Mouse (Mus musculus): ENCODE measurements around the gene Actrt2.

Gene Actrt2

GRCm38 (mm10) chr4:154638320-154638886, 29.3 kb downstream of the Actrt2 start:
- no peak for DNase-seq (ENCODE audit: low spot score)

- no peak for DNase-seq (ENCODE audit: low spot score)
Observed at GRCm38 (mm10) chr4:154637468-154638319, 30.0 kb downstream of the Actrt2 start.

- no peak for DNase-seq (ENCODE audit: low spot score)
Observed at GRCm38 (mm10) chr4:154636721-154637311, 30.9 kb downstream of the Actrt2 start, which contains the start of gene Prdm16. Prdm16 (minus strand) TSS chr4:154636873.

GRCm38 (mm10) chr4:154636053-154636433, 31.6 kb downstream of the Actrt2 start:
- no peak for DNase-seq (ENCODE audit: low spot score)

- no peak for DNase-seq (ENCODE audit: low spot score)
Observed at GRCm38 (mm10) chr4:154635241-154636052, 32.2 kb downstream of the Actrt2 start.

- DNase-seq (ENCODE audit: low spot score), result no peak
Observed at GRCm38 (mm10) chr4:154634470-154635240, 33.0 kb downstream of the Actrt2 start.

GRCm38 (mm10) chr4:154634001-154634400, 33.7 kb downstream of the Actrt2 start:
- no peak for DNase-seq (ENCODE audit: low spot score)

- DNase-seq (ENCODE audit: low spot score), result no peak
Observed at GRCm38 (mm10) chr4:154632800-154633764, 34.6 kb downstream of the Actrt2 start.

- no peak for DNase-seq (ENCODE audit: low spot score)
Observed at GRCm38 (mm10) chr4:154630763-154631162, 36.9 kb downstream of the Actrt2 start.

- DNase-seq (ENCODE audit: low spot score), result no peak
Observed at GRCm38 (mm10) chr4:154627419-154628142, 40.1 kb downstream of the Actrt2 start.

- DNase-seq (ENCODE audit: low spot score), result no peak
Observed at GRCm38 (mm10) chr4:154626282-154626681, 41.4 kb downstream of the Actrt2 start.

- DNase-seq (ENCODE audit: low spot score), result no peak
Observed at GRCm38 (mm10) chr4:154625710-154626109, 42.0 kb downstream of the Actrt2 start.

GRCm38 (mm10) chr4:154623241-154623640, 44.4 kb downstream of the Actrt2 start:
- no peak for DNase-seq (ENCODE audit: low spot score)

GRCm38 (mm10) chr4:154622521-154622920, 45.1 kb downstream of the Actrt2 start:
- no peak for DNase-seq (ENCODE audit: low spot score)
